Mouse (Mus musculus) midbrain, embryonic 16.5 days (tissue): ENCODE data around the gene Bbox1. TPM values are rescaled to one million over a fixed set of nuclear protein-coding genes. Genes with fewer than 3 reads are reported as not detected.

Source experiments
- ATAC-seq: fragments of 200-750 bp; cut with Nextera tagmentation; 2 replicates; pipeline ENCODE4 v1.8.0; 2017; ENCODE audit warnings: moderate TSS enrichment
- H3K27ac ChIP-seq: fragments of 300-500 bp; sonication (generic); 2 replicates; pipeline ENCODE4 v1.5.1; 2014; ENCODE audit warnings: mild to moderate bottlenecking, low read length, mixed read lengths
- H3K27me3 ChIP-seq: fragments of 300-500 bp; sonication (generic); 2 replicates; pipeline ENCODE4 v1.6.1; 2014; ENCODE audit warnings: low read depth, low read length, mixed read lengths; ENCODE audit not compliant: control insufficient read depth, insufficient read depth
- H3K36me3 ChIP-seq: fragments of 300-500 bp; sonication (generic); 2 replicates; pipeline ENCODE4 v1.6.1; 2014; ENCODE audit warnings: mild to moderate bottlenecking, low read length, moderate library complexity, mixed read lengths; ENCODE audit not compliant: control insufficient read depth, insufficient read depth
- H3K4me1 ChIP-seq: fragments of 300-500 bp; sonication (generic); 2 replicates; pipeline ENCODE4 v1.6.1; 2014; ENCODE audit warnings: mild to moderate bottlenecking, low read length, mixed read lengths; ENCODE audit not compliant: control insufficient read depth, insufficient read depth
- H3K4me2 ChIP-seq: fragments of 300-500 bp; sonication (generic); 2 replicates; pipeline ENCODE4 v1.6.1; 2014; ENCODE audit warnings: mild to moderate bottlenecking, low read length, mixed read lengths
- H3K4me3 ChIP-seq: fragments of 300-500 bp; sonication (generic); 2 replicates; pipeline ENCODE4 v1.5.1; 2014; ENCODE audit warnings: low read depth, mild to moderate bottlenecking, low read length, moderate library complexity, mixed read lengths
- H3K9ac ChIP-seq: fragments of 300-500 bp; sonication (generic); 2 replicates; pipeline ENCODE4 v1.6.1; 2014; ENCODE audit warnings: low read depth, low read length, mixed read lengths
- H3K9me3 ChIP-seq: fragments of 300-500 bp; sonication (generic); replicated peaks from 2 replicates; pipeline ENCODE4 v1.6.1; 2014; ENCODE audit warnings: mild to moderate bottlenecking, low read length, mixed read lengths; ENCODE audit not compliant: control insufficient read depth, poor library complexity, severe bottlenecking
- WGBS: fragments of 180-500 bp; shearing (Covaris S2); extraction: QIAGEN DNeasy Blood & Tissue Kit; methylation state at CpG from one replicate; pipeline ENCODE4 v1.1.7; 2014; 5-methylcytosine and 5-hydroxymethylcytosine counted together
- polyA plus RNA-seq: library from polyadenylated mRNA; unstranded; fragments of >200 nt; fragmentation: Nextera tagmentation; extraction: Ambion mirVana; gene quantifications from 2 replicates; pipeline ENCODE4 v1.2.1, GENCODE M21; 2015

The Bbox1 gene
- polyA plus RNA-seq, 1 experiment from 2014 or later = 1.1 TPM

- H3K9me3 ChIP-seq = no peaks in the 10 kb centered on the region
- no peaks in the 10 kb centered on the region for H3K4me1 ChIP-seq
- H3K27ac ChIP-seq = no peak overlapping the region
- H3K27me3 ChIP-seq = no peaks in the 10 kb centered on the region
- H3K9ac ChIP-seq = no peak overlapping the region
- H3K4me2 ChIP-seq = no peak overlapping the region
- 87% methylated on average over 1 of the region's 1 CpGs for WGBS
- no peaks in the 10 kb centered on the region for H3K36me3 ChIP-seq
- no peak overlapping the region for H3K4me3 ChIP-seq
- ATAC-seq = no peak
Observed at GRCm38 (mm10) chr2:110319266-110319665, 4.9 kb upstream of the Bbox1 start.

DNA sequence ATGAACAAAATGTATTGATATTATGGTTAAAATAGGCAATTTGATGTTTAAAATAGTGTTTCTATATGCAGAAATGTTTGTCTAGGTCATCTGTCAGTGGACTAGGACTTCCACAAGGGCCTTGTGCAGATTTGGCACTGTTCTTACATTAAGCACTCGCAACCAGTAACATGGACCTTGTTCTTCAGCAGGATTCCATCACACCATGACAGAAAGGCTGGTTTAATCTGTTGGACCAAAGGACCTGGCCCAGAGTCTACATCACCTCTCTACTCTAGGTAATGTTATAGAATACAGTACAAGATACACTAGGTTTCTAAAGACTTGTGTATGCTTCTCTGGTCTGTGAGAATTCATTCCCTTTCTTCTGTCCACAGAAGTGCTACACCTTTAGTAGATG, 4.4 kb upstream of the Bbox1 start:
- Histone ChIP-seq H3K4me2 (no peak overlapping the region), H3K9ac (no peak overlapping the region)
- 86% methylated on average over 1 of the region's 1 CpGs for WGBS

DNA sequence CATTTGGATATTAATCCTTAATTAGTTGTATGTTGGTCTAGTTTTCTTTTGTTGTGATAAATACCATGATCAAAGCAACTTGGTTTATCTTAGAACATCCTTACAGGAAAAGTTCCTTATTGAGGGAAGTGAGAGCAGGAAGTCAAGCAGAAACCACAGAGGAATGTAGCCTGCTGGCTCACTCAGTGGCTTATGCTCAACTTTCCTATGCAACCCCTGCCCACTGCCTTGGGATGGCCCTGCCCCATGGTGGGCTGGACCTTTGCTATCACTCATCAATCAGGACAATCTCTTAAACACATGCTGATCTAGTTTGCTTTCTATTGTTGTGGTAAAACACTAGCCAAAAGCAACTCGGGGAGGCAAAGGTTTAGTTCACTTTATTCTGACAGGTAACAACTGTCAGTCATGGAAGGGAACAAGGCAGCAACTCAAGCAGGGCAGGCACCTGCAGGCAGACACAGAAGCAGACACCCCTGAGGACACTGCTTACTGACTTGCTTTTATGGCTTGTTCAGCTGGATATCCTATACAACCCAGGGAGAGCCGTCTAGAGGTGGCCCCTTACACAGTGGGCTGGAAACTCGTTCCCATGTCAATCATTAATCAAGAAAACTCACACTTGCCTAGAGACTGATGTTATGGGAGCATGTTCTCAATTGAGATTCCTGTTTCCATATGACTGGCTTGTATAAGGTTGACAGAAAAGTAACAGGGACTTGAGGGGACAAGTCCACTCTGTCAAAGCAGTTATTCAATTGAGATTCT, 1.9 kb upstream of the Bbox1 start:
- H3K9me3 ChIP-seq = no peaks in the 10 kb centered on the region
- no peak overlapping the region for H3K4me2 ChIP-seq
- no peaks in the 10 kb centered on the region for H3K36me3 ChIP-seq
- H3K4me1 ChIP-seq = no peaks in the 10 kb centered on the region
- no peak overlapping the region for H3K27ac ChIP-seq
- no peak for ATAC-seq
- WGBS = 49% methylated on average over 3 of the region's 3 CpGs
- no peak overlapping the region for H3K4me3 ChIP-seq
- H3K27me3 ChIP-seq = no peaks in the 10 kb centered on the region
- no peak overlapping the region for H3K9ac ChIP-seq

More for the DNA sequence above, 4.4 kb upstream of the Bbox1 start:
- no peaks in the 10 kb centered on the region for H3K4me1 ChIP-seq
- no peaks in the 10 kb centered on the region for H3K36me3 ChIP-seq
- no peak overlapping the region for H3K4me3 ChIP-seq
- H3K9me3 ChIP-seq = no peaks in the 10 kb centered on the region
- ATAC-seq = no peak
- H3K27ac ChIP-seq = no peak overlapping the region
- H3K27me3 ChIP-seq = no peaks in the 10 kb centered on the region

DNA sequence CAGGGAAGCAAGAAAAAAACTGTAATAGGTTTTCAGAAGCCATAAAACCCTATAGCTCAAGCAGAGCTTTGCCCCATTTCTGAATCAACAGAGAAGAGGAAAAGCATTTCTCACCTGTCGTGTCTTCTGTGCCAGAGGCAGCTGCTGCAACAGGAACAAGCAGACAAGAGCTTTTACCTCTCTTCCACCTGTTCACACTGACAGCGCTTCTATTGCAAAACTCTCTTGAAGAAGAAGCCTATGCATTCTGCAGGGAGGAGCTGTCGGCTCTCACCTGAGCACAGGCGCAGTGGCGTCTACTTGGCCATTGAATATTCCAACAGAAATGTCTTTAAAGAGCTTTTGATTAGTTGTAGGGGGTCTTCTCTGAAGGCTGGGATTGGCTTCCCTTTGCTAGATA, 286 bp downstream of the Bbox1 start:
- 89% methylated on average over 5 of the region's 5 CpGs for WGBS

GRCm38 (mm10) chr2:110313305-110313824, 995 bp downstream of the Bbox1 start:
- ATAC-seq = no peak
- H3K36me3 ChIP-seq = no peaks in the 10 kb centered on the region
- no peak overlapping the region for H3K4me3 ChIP-seq
- WGBS = 51% methylated on average over 2 of the region's 2 CpGs
- no peak overlapping the region for H3K9ac ChIP-seq
- no peak overlapping the region for H3K4me2 ChIP-seq
- H3K4me1 ChIP-seq = no peaks in the 10 kb centered on the region
- H3K27ac ChIP-seq = no peak overlapping the region
- H3K9me3 ChIP-seq = no peaks in the 10 kb centered on the region
- no peaks in the 10 kb centered on the region for H3K27me3 ChIP-seq

More for the DNA sequence above, 286 bp downstream of the Bbox1 start:
- H3K4me3 ChIP-seq = no peak overlapping the region
- H3K4me2 ChIP-seq = no peak overlapping the region
- no peaks in the 10 kb centered on the region for H3K27me3 ChIP-seq
- H3K9me3 ChIP-seq = no peaks in the 10 kb centered on the region
- H3K4me1 ChIP-seq = no peaks in the 10 kb centered on the region
- H3K36me3 ChIP-seq = no peaks in the 10 kb centered on the region
- ATAC-seq = no peak
- H3K27ac ChIP-seq = no peak overlapping the region
- H3K9ac ChIP-seq = no peak overlapping the region

DNA sequence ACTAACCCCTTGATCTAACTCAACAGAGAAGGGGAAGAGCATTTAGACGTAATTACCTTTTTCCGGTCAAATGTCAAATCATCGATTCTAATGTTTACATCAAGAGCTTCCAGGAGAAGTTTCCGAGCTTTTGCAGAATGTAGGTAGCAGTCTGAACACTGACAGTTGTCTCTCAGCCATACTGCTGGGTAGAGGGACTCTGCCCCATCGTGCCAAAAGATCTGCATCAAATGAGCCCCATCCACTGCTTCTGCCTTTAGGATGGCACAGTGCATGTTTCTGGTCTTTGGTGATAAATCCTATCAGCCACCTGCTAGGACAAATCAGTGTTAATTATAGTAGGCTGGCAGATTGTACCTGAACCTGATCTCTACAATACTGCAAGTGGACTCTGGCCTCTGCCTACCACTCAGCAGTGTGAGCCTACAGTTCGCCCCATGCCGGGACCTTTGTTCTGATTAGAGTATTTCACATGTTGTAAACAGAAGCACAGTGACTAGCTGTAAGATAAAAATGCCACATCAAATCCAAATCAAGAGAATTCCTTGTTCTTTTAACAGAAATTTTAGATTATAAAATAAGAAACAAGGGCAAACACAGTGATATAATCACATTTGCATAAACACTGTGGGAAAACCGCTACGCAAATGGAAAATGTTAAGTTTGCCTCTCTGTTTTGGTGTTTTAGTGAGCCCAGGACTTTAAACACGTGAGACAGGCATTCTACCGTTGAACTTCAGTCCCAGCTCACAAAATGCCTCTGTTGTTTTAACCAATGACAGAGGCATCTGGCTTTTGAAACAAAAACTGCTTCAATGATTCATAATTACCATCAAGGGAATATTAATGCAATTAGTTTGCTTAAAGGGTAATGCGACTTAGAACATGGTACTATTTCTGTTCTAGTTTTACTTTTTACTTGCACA, 8.7 kb downstream of the Bbox1 start:
- Histone ChIP-seq H3K27me3 (no peaks in the 10 kb centered on the region), H3K9me3 (no peaks in the 10 kb centered on the region), H3K9ac (no peak overlapping the region), H3K4me2 (no peak overlapping the region), H3K36me3 (no peaks in the 10 kb centered on the region), H3K4me1 (no peaks in the 10 kb centered on the region), H3K4me3 (no peak overlapping the region), H3K27ac (no peak overlapping the region)
- 81% methylated on average over 12 of the region's 12 CpGs for WGBS
- no peak for ATAC-seq

- no peaks in the 10 kb centered on the region for H3K36me3 ChIP-seq
- H3K27ac ChIP-seq = no peak overlapping the region
- H3K27me3 ChIP-seq = no peaks in the 10 kb centered on the region
- H3K9me3 ChIP-seq = no peaks in the 10 kb centered on the region
- 63% methylated on average over 2 of the region's 2 CpGs for WGBS
- no peak overlapping the region for H3K4me2 ChIP-seq
- no peak overlapping the region for H3K4me3 ChIP-seq
- no peak overlapping the region for H3K9ac ChIP-seq
- H3K4me1 ChIP-seq = no peaks in the 10 kb centered on the region
- ATAC-seq = no peak
Observed at GRCm38 (mm10) chr2:110302261-110302660, 12.1 kb downstream of the Bbox1 start.

DNA sequence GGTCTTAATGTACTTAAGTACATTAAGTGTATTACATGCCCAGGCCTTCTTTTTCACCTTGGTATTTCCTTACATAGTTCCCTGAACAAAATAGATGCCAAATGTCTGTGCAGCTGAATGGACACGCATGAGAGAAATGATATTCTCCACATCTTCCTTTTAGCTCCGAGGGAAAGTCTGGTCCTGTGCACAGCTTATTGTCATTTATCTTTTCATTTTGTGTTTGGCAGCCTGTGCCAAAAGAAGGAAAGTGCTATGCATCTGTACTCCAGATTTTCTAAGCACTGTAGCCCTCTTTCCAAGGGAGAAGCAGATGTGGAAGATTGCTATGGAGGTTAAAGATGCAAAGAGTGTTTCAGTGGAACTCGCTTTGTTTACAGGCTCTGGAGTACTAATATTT, 13.0 kb downstream of the Bbox1 start:
- Histone ChIP-seq H3K4me2 (no peak overlapping the region), H3K27me3 (no peaks in the 10 kb centered on the region), H3K36me3 (no peaks in the 10 kb centered on the region), H3K9ac (no peak overlapping the region), H3K4me1 (no peaks in the 10 kb centered on the region), H3K27ac (no peak overlapping the region), H3K9me3 (no peaks in the 10 kb centered on the region), H3K4me3 (no peak overlapping the region)
- no peak for ATAC-seq
- WGBS = 82% methylated on average over 3 of the region's 3 CpGs

- H3K4me1 ChIP-seq = no peaks in the 10 kb centered on the region
- ATAC-seq = no peak
- 94% methylated on average over 3 of the region's 3 CpGs for WGBS
Observed at GRCm38 (mm10) chr2:110294927-110295326, 19.4 kb downstream of the Bbox1 start.

More at GRCm38 (mm10) chr2:110294927-110295326, 19.4 kb downstream of the Bbox1 start:
- no peaks in the 10 kb centered on the region for H3K36me3 ChIP-seq
- no peak overlapping the region for H3K9ac ChIP-seq
- H3K27ac ChIP-seq = no peak overlapping the region
- H3K4me3 ChIP-seq = no peak overlapping the region
- no peaks in the 10 kb centered on the region for H3K27me3 ChIP-seq
- H3K9me3 ChIP-seq = no peaks in the 10 kb centered on the region
- H3K4me2 ChIP-seq = no peak overlapping the region
